Mouse (Mus musculus): ENCODE data around the gene Gm35315.
"Not testable (repeated sequence)": the region's sequence is repeated elsewhere in the genome, so short reads cannot be mapped to it uniquely, and the experiment has no call there.

Gm35315 gene

GRCm38 (mm10) chr5:110094030-110094846, at the start of gene Gm35315:
Gm35315 (minus strand) TSS chr5:110094420.
- peak in 1 of 2 experiments; percentile 76 for DNase-seq (ENCODE audit: low spot score in 2 of 2)

GRCm38 (mm10) chr5:110143007-110143406, 48.8 kb upstream of the Gm35315 start:
- DNase-seq (ENCODE audit: low spot score in 2 of 2), result no peak

GRCm38 (mm10) chr5:110142309-110142708, 48.1 kb upstream of the Gm35315 start:
- no peak for DNase-seq (ENCODE audit: low spot score in 2 of 2)

GRCm38 (mm10) chr5:110140424-110140823, 46.2 kb upstream of the Gm35315 start:
- DNase-seq (ENCODE audit: low spot score in 2 of 2), result no peak

GRCm38 (mm10) chr5:110139325-110139724, 45.1 kb upstream of the Gm35315 start:
- DNase-seq (ENCODE audit: low spot score in 2 of 2), result no peak

GRCm38 (mm10) chr5:110137816-110138215, 43.6 kb upstream of the Gm35315 start:
- DNase-seq (ENCODE audit: low spot score in 2 of 2), result no peak

GRCm38 (mm10) chr5:110136087-110136464, 41.9 kb upstream of the Gm35315 start:
- DNase-seq (ENCODE audit: low spot score in 2 of 2), result no peak

- DNase-seq (ENCODE audit: low spot score in 2 of 2), result peak; percentile 98 to 99
Measured at GRCm38 (mm10) chr5:110135293-110136086, 41.3 kb upstream of the Gm35315 start, which contains the start of gene Chfr. Chfr (plus strand) TSS chr5:110135842.

- not testable (repeated sequence) for DNase-seq (ENCODE audit: low spot score in 2 of 2)
Measured at GRCm38 (mm10) chr5:110122380-110122779, 28.2 kb upstream of the Gm35315 start.

GRCm38 (mm10) chr5:110109991-110110441, 15.8 kb upstream of the Gm35315 start, which contains the start of gene Zfp605:
Zfp605 (plus strand) TSS chr5:110110092.
- peak in 1 of 2 experiments; percentile 89 for DNase-seq (ENCODE audit: low spot score in 2 of 2)

GRCm38 (mm10) chr5:110108305-110108628, 14.0 kb upstream of the Gm35315 start:
- DNase-seq (ENCODE audit: low spot score in 2 of 2), result no peak

- peak; percentile 80 to 91 for DNase-seq (ENCODE audit: low spot score in 2 of 2)
Measured at GRCm38 (mm10) chr5:110107581-110108304, 13.5 kb upstream of the Gm35315 start, which contains the start of gene Gtpbp6. Gtpbp6 (minus strand) TSS chr5:110108197.

GRCm38 (mm10) chr5:110106901-110107564, 12.8 kb upstream of the Gm35315 start:
- peak in 1 of 2 experiments; percentile 38 for DNase-seq (ENCODE audit: low spot score in 2 of 2)

GRCm38 (mm10) chr5:110106140-110106871, 12.1 kb upstream of the Gm35315 start:
- DNase-seq (ENCODE audit: low spot score in 2 of 2), result no peak

- peak in 1 of 2 experiments; percentile 6 for DNase-seq (ENCODE audit: low spot score in 2 of 2)
Measured at GRCm38 (mm10) chr5:110104616-110105380, 10.6 kb upstream of the Gm35315 start.

GRCm38 (mm10) chr5:110103901-110104615, 9.8 kb upstream of the Gm35315 start:
- DNase-seq (ENCODE audit: low spot score in 2 of 2), result no peak

GRCm38 (mm10) chr5:110102853-110103625, 8.8 kb upstream of the Gm35315 start:
- no peak for DNase-seq (ENCODE audit: low spot score in 2 of 2)

- DNase-seq (ENCODE audit: low spot score in 2 of 2), result no peak
Measured at GRCm38 (mm10) chr5:110102429-110102828, 8.2 kb upstream of the Gm35315 start.
